Mouse (Mus musculus): ENCODE data around the gene Ift57. TPM values are rescaled to one million over a fixed set of nuclear protein-coding genes. Genes with fewer than 3 reads are reported as not detected.

Gene Ift57
- polyA plus RNA-seq, 1 experiment from 2014 or later, result 28.3 TPM

- Histone ChIP-seq H3K27ac (ENCODE audit: low read length) (no peak overlapping the region), H3K4me1 (ENCODE audit: insufficient read depth, low read length) (no peaks in the 10 kb centered on the region), H3K27me3 (ENCODE audit: insufficient read depth, low read length) (no peaks in the 10 kb centered on the region), H3K9me3 (ENCODE audit: low read length) (no peaks in the 10 kb centered on the region), H3K4me2 (replicated peaks; ENCODE audit: low read depth, low read length) (no peak overlapping the region), H3K36me3 (ENCODE audit: insufficient read depth, low read length) (no peaks in the 10 kb centered on the region), H3K4me3 (ENCODE audit: low read length) (no peak overlapping the region), H3K9ac (replicated peaks; ENCODE audit: low read length) (no peak overlapping the region)
- ATAC-seq (ENCODE audit: low FRiP score, low TSS enrichment), result no peak
- 71% methylated on average over 1 of the region's 1 CpGs for WGBS
Observed at GRCm38 (mm10) chr16:49708074-49708473, 9.0 kb downstream of the Ift57 start.

- Histone ChIP-seq H3K4me3 (ENCODE audit: low read length) (no peak overlapping the region), H3K9ac (replicated peaks; ENCODE audit: low read length) (no peak overlapping the region), H3K36me3 (ENCODE audit: insufficient read depth, low read length) (no peaks in the 10 kb centered on the region), H3K27me3 (ENCODE audit: insufficient read depth, low read length) (no peaks in the 10 kb centered on the region), H3K4me2 (replicated peaks; ENCODE audit: low read depth, low read length) (no peak overlapping the region), H3K4me1 (ENCODE audit: insufficient read depth, low read length) (no peaks in the 10 kb centered on the region), H3K27ac (ENCODE audit: low read length) (no peak overlapping the region), H3K9me3 (ENCODE audit: low read length) (no peaks in the 10 kb centered on the region)
- no peak for ATAC-seq (ENCODE audit: low FRiP score, low TSS enrichment)
- WGBS, result 82% methylated on average over 3 of the region's 3 CpGs
Observed at GRCm38 (mm10) chr16:49710188-49710587, 11.2 kb downstream of the Ift57 start.

GRCm38 (mm10) chr16:49713302-49713701 lies 14.3 kb downstream of the Ift57 start:
- Histone ChIP-seq H3K9ac (replicated peaks; ENCODE audit: low read length) (no peak overlapping the region), H3K36me3 (ENCODE audit: insufficient read depth, low read length) (no peaks in the 10 kb centered on the region), H3K4me3 (ENCODE audit: low read length) (no peak overlapping the region), H3K4me1 (ENCODE audit: insufficient read depth, low read length) (no peaks in the 10 kb centered on the region), H3K9me3 (ENCODE audit: low read length) (no peaks in the 10 kb centered on the region), H3K27me3 (ENCODE audit: insufficient read depth, low read length) (no peaks in the 10 kb centered on the region), H3K4me2 (replicated peaks; ENCODE audit: low read depth, low read length) (no peak overlapping the region), H3K27ac (ENCODE audit: low read length) (no peak overlapping the region)
- no peak for ATAC-seq (ENCODE audit: low FRiP score, low TSS enrichment)
- 91% methylated on average over 3 of the region's 3 CpGs for WGBS

GRCm38 (mm10) chr16:49720671-49721070 lies 21.6 kb downstream of the Ift57 start:
- H3K4me3 ChIP-seq (ENCODE audit: low read length), result no peak overlapping the region
- 85% methylated on average over 2 of the region's 2 CpGs for WGBS
- no peaks in the 10 kb centered on the region for H3K27me3 ChIP-seq (ENCODE audit: insufficient read depth, low read length)
- H3K4me2 ChIP-seq (replicated peaks; ENCODE audit: low read depth, low read length), result no peak overlapping the region
- H3K9ac ChIP-seq (replicated peaks; ENCODE audit: low read length), result no peak overlapping the region
- ATAC-seq (ENCODE audit: low FRiP score, low TSS enrichment), result no peak
- H3K4me1 ChIP-seq (ENCODE audit: insufficient read depth, low read length), result no peaks in the 10 kb centered on the region
- no peaks in the 10 kb centered on the region for H3K9me3 ChIP-seq (ENCODE audit: low read length)
- H3K36me3 ChIP-seq (ENCODE audit: insufficient read depth, low read length), result no peaks in the 10 kb centered on the region
- no peak overlapping the region for H3K27ac ChIP-seq (ENCODE audit: low read length)

GRCm38 (mm10) chr16:49721678-49722077 lies 22.6 kb downstream of the Ift57 start:
- ATAC-seq (ENCODE audit: low FRiP score, low TSS enrichment), result no peak
- H3K27ac ChIP-seq (ENCODE audit: low read length), result no peak overlapping the region
- H3K4me3 ChIP-seq (ENCODE audit: low read length), result no peak overlapping the region
- no peak overlapping the region for H3K4me2 ChIP-seq (replicated peaks; ENCODE audit: low read depth, low read length)
- no peaks in the 10 kb centered on the region for H3K4me1 ChIP-seq (ENCODE audit: insufficient read depth, low read length)
- no peaks in the 10 kb centered on the region for H3K27me3 ChIP-seq (ENCODE audit: insufficient read depth, low read length)
- 54% methylated on average over 5 of the region's 5 CpGs for WGBS
- H3K9ac ChIP-seq (replicated peaks; ENCODE audit: low read length), result no peak overlapping the region
- H3K36me3 ChIP-seq (ENCODE audit: insufficient read depth, low read length), result no peaks in the 10 kb centered on the region
- H3K9me3 ChIP-seq (ENCODE audit: low read length), result no peaks in the 10 kb centered on the region

- no peaks in the 10 kb centered on the region for H3K36me3 ChIP-seq (ENCODE audit: insufficient read depth, low read length)
- H3K9me3 ChIP-seq (ENCODE audit: low read length), result no peaks in the 10 kb centered on the region
- H3K4me2 ChIP-seq (replicated peaks; ENCODE audit: low read depth, low read length), result no peak overlapping the region
- WGBS, result 76% methylated on average over 4 of the region's 4 CpGs
- H3K9ac ChIP-seq (replicated peaks; ENCODE audit: low read length), result no peak overlapping the region
- no peak for ATAC-seq (ENCODE audit: low FRiP score, low TSS enrichment)
- no peaks in the 10 kb centered on the region for H3K27me3 ChIP-seq (ENCODE audit: insufficient read depth, low read length)
- H3K4me3 ChIP-seq (ENCODE audit: low read length), result no peak overlapping the region
- no peak overlapping the region for H3K27ac ChIP-seq (ENCODE audit: low read length)
- no peaks in the 10 kb centered on the region for H3K4me1 ChIP-seq (ENCODE audit: insufficient read depth, low read length)
Observed at GRCm38 (mm10) chr16:49723222-49723621, 24.2 kb downstream of the Ift57 start.

- H3K9me3 ChIP-seq (ENCODE audit: low read length), result no peaks in the 10 kb centered on the region
- no peak overlapping the region for H3K4me3 ChIP-seq (ENCODE audit: low read length)
- H3K27me3 ChIP-seq (ENCODE audit: insufficient read depth, low read length), result no peaks in the 10 kb centered on the region
- H3K4me2 ChIP-seq (replicated peaks; ENCODE audit: low read depth, low read length), result no peak overlapping the region
- H3K27ac ChIP-seq (ENCODE audit: low read length), result no peak overlapping the region
- no peak overlapping the region for H3K9ac ChIP-seq (replicated peaks; ENCODE audit: low read length)
- H3K36me3 ChIP-seq (ENCODE audit: insufficient read depth, low read length), result no peaks in the 10 kb centered on the region
- WGBS, result 69% methylated on average over 5 of the region's 5 CpGs
- H3K4me1 ChIP-seq (ENCODE audit: insufficient read depth, low read length), result no peaks in the 10 kb centered on the region
- ATAC-seq (ENCODE audit: low FRiP score, low TSS enrichment), result no peak
Observed at GRCm38 (mm10) chr16:49724232-49724631, 25.2 kb downstream of the Ift57 start.

- no peak overlapping the region for H3K9ac ChIP-seq (replicated peaks; ENCODE audit: low read length)
- no peaks in the 10 kb centered on the region for H3K36me3 ChIP-seq (ENCODE audit: insufficient read depth, low read length)
- H3K4me3 ChIP-seq (ENCODE audit: low read length), result no peak overlapping the region
- no peak for ATAC-seq (ENCODE audit: low FRiP score, low TSS enrichment)
- no peaks in the 10 kb centered on the region for H3K27me3 ChIP-seq (ENCODE audit: insufficient read depth, low read length)
- H3K9me3 ChIP-seq (ENCODE audit: low read length), result no peaks in the 10 kb centered on the region
- H3K27ac ChIP-seq (ENCODE audit: low read length), result no peak overlapping the region
- no peak overlapping the region for H3K4me2 ChIP-seq (replicated peaks; ENCODE audit: low read depth, low read length)
- WGBS, result 86% methylated on average over 2 of the region's 2 CpGs
- H3K4me1 ChIP-seq (ENCODE audit: insufficient read depth, low read length), result no peaks in the 10 kb centered on the region
Observed at GRCm38 (mm10) chr16:49724931-49725330, 25.9 kb downstream of the Ift57 start.

- H3K9me3 ChIP-seq (ENCODE audit: low read length), result no peaks in the 10 kb centered on the region
- H3K9ac ChIP-seq (replicated peaks; ENCODE audit: low read length), result no peak overlapping the region
- ATAC-seq (ENCODE audit: low FRiP score, low TSS enrichment), result no peak
- H3K4me2 ChIP-seq (replicated peaks; ENCODE audit: low read depth, low read length), result no peak overlapping the region
- no peaks in the 10 kb centered on the region for H3K27me3 ChIP-seq (ENCODE audit: insufficient read depth, low read length)
- no peak overlapping the region for H3K27ac ChIP-seq (ENCODE audit: low read length)
- no peaks in the 10 kb centered on the region for H3K36me3 ChIP-seq (ENCODE audit: insufficient read depth, low read length)
- H3K4me3 ChIP-seq (ENCODE audit: low read length), result no peak overlapping the region
- H3K4me1 ChIP-seq (ENCODE audit: insufficient read depth, low read length), result no peaks in the 10 kb centered on the region
- WGBS, result 85% methylated on average over 5 of the region's 5 CpGs
Observed at GRCm38 (mm10) chr16:49725446-49725845, 26.4 kb downstream of the Ift57 start.

- Histone ChIP-seq H3K4me2 (replicated peaks; ENCODE audit: low read depth, low read length) (no peak overlapping the region), H3K27ac (ENCODE audit: low read length) (no peak overlapping the region), H3K9me3 (ENCODE audit: low read length) (no peaks in the 10 kb centered on the region), H3K9ac (replicated peaks; ENCODE audit: low read length) (no peak overlapping the region), H3K4me3 (ENCODE audit: low read length) (no peak overlapping the region), H3K36me3 (ENCODE audit: insufficient read depth, low read length) (no peaks in the 10 kb centered on the region), H3K4me1 (ENCODE audit: insufficient read depth, low read length) (no peaks in the 10 kb centered on the region), H3K27me3 (ENCODE audit: insufficient read depth, low read length) (no peaks in the 10 kb centered on the region)
- ATAC-seq (ENCODE audit: low FRiP score, low TSS enrichment), result no peak
- WGBS, result 78% methylated on average over 3 of the region's 3 CpGs
Observed at GRCm38 (mm10) chr16:49726216-49726615, 27.2 kb downstream of the Ift57 start.

GRCm38 (mm10) chr16:49726761-49727160 lies 27.7 kb downstream of the Ift57 start:
- Histone ChIP-seq H3K27me3 (ENCODE audit: insufficient read depth, low read length) (no peaks in the 10 kb centered on the region), H3K4me1 (ENCODE audit: insufficient read depth, low read length) (no peaks in the 10 kb centered on the region), H3K9me3 (ENCODE audit: low read length) (no peaks in the 10 kb centered on the region), H3K4me2 (replicated peaks; ENCODE audit: low read depth, low read length) (no peak overlapping the region), H3K4me3 (ENCODE audit: low read length) (no peak overlapping the region), H3K9ac (replicated peaks; ENCODE audit: low read length) (no peak overlapping the region), H3K36me3 (ENCODE audit: insufficient read depth, low read length) (no peaks in the 10 kb centered on the region), H3K27ac (ENCODE audit: low read length) (no peak overlapping the region)
- no peak for ATAC-seq (ENCODE audit: low FRiP score, low TSS enrichment)
- WGBS, result 79% methylated on average over 2 of the region's 2 CpGs

Data from kidney, embryonic 16.5 days (tissue).